Mouse (Mus musculus): Measurements from ENCODE around the gene Spryd3.

DNA sequence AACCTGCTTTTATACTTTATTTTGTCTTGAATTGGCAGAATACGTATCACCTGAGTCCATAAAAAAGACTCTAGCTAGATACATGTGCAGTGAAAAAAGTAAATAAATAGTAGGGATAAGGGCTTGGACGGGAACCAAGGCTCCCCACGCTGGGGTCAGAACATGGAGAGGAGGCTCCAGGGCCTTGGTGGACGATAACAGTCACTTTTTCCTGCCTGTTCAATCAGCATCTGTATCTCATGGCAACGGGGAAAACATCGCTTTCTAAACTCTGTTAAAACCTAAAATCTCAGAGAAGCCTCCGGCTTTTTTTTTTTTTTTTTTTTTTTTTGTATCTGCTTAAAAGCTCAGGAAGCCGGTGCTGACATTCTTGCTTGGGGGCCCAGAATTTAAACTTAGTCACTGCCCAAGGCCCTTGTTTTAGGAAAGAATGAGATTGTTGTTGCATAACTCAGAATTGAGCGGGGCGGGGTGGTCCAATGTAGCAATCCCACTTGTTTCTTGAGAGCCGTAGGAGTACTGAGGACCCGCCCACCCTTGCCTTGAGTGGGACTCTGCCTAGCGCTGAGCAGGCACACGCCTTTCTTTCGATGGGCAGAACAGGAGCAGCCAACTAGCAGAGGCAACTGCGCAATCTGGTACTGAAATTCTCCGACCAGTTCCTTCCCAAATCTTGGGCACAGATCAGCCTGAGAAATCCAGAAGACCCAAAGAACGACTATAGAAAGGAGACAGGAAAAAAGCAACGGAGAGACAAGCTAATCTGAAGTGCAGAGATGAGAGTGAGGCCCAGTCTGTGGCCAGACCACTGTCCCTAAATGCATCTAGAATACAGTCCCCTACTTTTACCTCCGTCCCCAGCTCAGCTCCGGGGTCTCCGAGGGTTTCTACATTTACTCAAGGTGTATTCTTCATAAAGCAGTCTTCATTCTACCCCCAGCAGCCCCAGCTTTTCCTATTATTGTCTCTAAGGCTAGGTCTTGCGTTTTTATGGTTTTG lies 7.2 kb upstream of the Spryd3 start:
- no peak for TF ChIP-seq ZC3H11A (IDR thresholded peaks at IDR 0.05; ENCODE audit: borderline replicate concordance, low read depth, low read length)
- TF ChIP-seq ZNF384 (IDR thresholded peaks at IDR 0.05; ENCODE audit: low read depth, low read length): peak; percentile 34; the same call in 1 of the 2 replicates

Measured in ES-E14 (cell line).